Mouse (Mus musculus): ENCODE results near the gene Scamp3.
"Not testable (repeated sequence)": the region's sequence is repeated elsewhere in the genome, so short reads cannot be mapped to it uniquely, and the experiment has no call there.

Gene Scamp3

GRCm38 (mm10) chr3:89177242-89178106 lies at the start of gene Scamp3:
Gene Scamp3 (plus strand): TSS chr3:89177473.
- DNase-seq (ENCODE audit: low spot score) = peak; percentile 98

- DNase-seq (ENCODE audit: low spot score) = no peak
These were observed 47.4 kb upstream of the Scamp3 start for GRCm38 (mm10) chr3:89129908-89130307.

- DNase-seq (ENCODE audit: low spot score) = no peak
These were observed 45.5 kb upstream of the Scamp3 start for GRCm38 (mm10) chr3:89131816-89132215.

GRCm38 (mm10) chr3:89132285-89133062 lies 44.8 kb upstream of the Scamp3 start:
- peak; percentile 60 for DNase-seq (ENCODE audit: low spot score)

- DNase-seq (ENCODE audit: low spot score) = no peak
These were observed 44.2 kb upstream of the Scamp3 start for GRCm38 (mm10) chr3:89133063-89133450.

- DNase-seq (ENCODE audit: low spot score) = no peak
These were observed 43.5 kb upstream of the Scamp3 start for GRCm38 (mm10) chr3:89133752-89134151.

GRCm38 (mm10) chr3:89135958-89136357 lies 41.3 kb upstream of the Scamp3 start, which contains the start of gene Pklr:
Gene Pklr (plus strand): TSS chr3:89136142.
- DNase-seq (ENCODE audit: low spot score) = no peak

- DNase-seq (ENCODE audit: low spot score) = peak; percentile 22
These were observed 40.9 kb upstream of the Scamp3 start for GRCm38 (mm10) chr3:89136365-89136764.

- DNase-seq (ENCODE audit: low spot score) = no peak
These were observed 32.5 kb upstream of the Scamp3 start for GRCm38 (mm10) chr3:89144821-89145220.

GRCm38 (mm10) chr3:89145566-89145965 lies 31.7 kb upstream of the Scamp3 start:
- DNase-seq (ENCODE audit: low spot score) = no peak

- DNase-seq (ENCODE audit: low spot score) = peak; percentile 23
These were observed 29.9 kb upstream of the Scamp3 start for GRCm38 (mm10) chr3:89147101-89147978.

GRCm38 (mm10) chr3:89147979-89148311 lies 29.3 kb upstream of the Scamp3 start:
- DNase-seq (ENCODE audit: low spot score) = peak; percentile 18

- DNase-seq (ENCODE audit: low spot score) = no peak
These were observed 28.7 kb upstream of the Scamp3 start for GRCm38 (mm10) chr3:89148567-89148966.

GRCm38 (mm10) chr3:89152084-89152835 lies 25.0 kb upstream of the Scamp3 start:
- DNase-seq (ENCODE audit: low spot score) = no peak

GRCm38 (mm10) chr3:89156951-89157350 lies 20.3 kb upstream of the Scamp3 start:
- DNase-seq (ENCODE audit: low spot score) = no peak

GRCm38 (mm10) chr3:89158651-89159050 lies 18.6 kb upstream of the Scamp3 start:
- DNase-seq (ENCODE audit: low spot score) = no peak

- peak; percentile 83 for DNase-seq (ENCODE audit: low spot score)
These were observed 18.1 kb upstream of the Scamp3 start for GRCm38 (mm10) chr3:89159211-89159610.

GRCm38 (mm10) chr3:89159616-89160344 lies 17.5 kb upstream of the Scamp3 start, which contains the start of gene Hcn3:
Gene Hcn3 (minus strand): TSS chr3:89160196.
- peak; percentile 85 for DNase-seq (ENCODE audit: low spot score)

GRCm38 (mm10) chr3:89161207-89161606 lies 16.1 kb upstream of the Scamp3 start:
- DNase-seq (ENCODE audit: low spot score) = not testable (repeated sequence)

- no peak for DNase-seq (ENCODE audit: low spot score)
These were observed 15.5 kb upstream of the Scamp3 start for GRCm38 (mm10) chr3:89161786-89162185.

- DNase-seq (ENCODE audit: low spot score) = no peak
These were observed 14.2 kb upstream of the Scamp3 start for GRCm38 (mm10) chr3:89163123-89163522.
